Mouse (Mus musculus) liver, adult 2 months (tissue): Measurements from ENCODE around the gene Kif14. TPM values are rescaled to one million over a fixed set of nuclear protein-coding genes. Genes with fewer than 3 reads are reported as not detected.
"Not testable (repeated sequence)": the region's sequence is repeated elsewhere in the genome, so short reads cannot be mapped to it uniquely, and the experiment has no call there.

Experiments
- DNase-seq: peaks from one replicate; pipeline ENCODE4 v3.0.0-alpha.2; 2011; ENCODE audit warnings: low read depth, low spot score; ENCODE audit errors: extremely low read depth
- H3K27ac ChIP-seq: fragments of 200-500 bp; replicated peaks from 2 replicates; pipeline ENCODE4 v1.5.1; 2012; ENCODE audit warnings: low read depth, mild to moderate bottlenecking, control low read depth, inconsistent platforms, low read length; ENCODE audit not compliant: insufficient read depth
- H3K27me3 ChIP-seq: fragments of 200-500 bp; 2 replicates; pipeline ENCODE4 v1.6.1; 2012; ENCODE audit warnings: mild to moderate bottlenecking, moderate library complexity, low read length, inconsistent platforms; ENCODE audit not compliant: control insufficient read depth, insufficient read depth
- H3K36me3 ChIP-seq: fragments of 200-500 bp; 2 replicates; pipeline ENCODE4 v1.6.1; 2012; ENCODE audit warnings: low read length, inconsistent platforms; ENCODE audit not compliant: control insufficient read depth, insufficient read depth
- H3K4me1 ChIP-seq: fragments of 200-500 bp; 2 replicates; pipeline ENCODE4 v1.6.1; 2011; ENCODE audit warnings: low read length; ENCODE audit not compliant: control insufficient read depth, insufficient read depth
- H3K4me3 ChIP-seq: fragments of 200-500 bp; 2 replicates; pipeline ENCODE4 v1.5.1; 2011; ENCODE audit warnings: low read depth, mild to moderate bottlenecking, control low read depth, low read length, moderate library complexity; ENCODE audit not compliant: insufficient read depth
- H3K79me2 ChIP-seq: fragments of 200-500 bp; 2 replicates; pipeline ENCODE4 v1.6.1; 2012; ENCODE audit warnings: inconsistent platforms, mild to moderate bottlenecking, low read length, moderate library complexity; ENCODE audit not compliant: control insufficient read depth, insufficient read depth
- H3K9ac ChIP-seq: fragments of 200-500 bp; 2 replicates; pipeline ENCODE4 v1.6.1; 2012; ENCODE audit warnings: low read depth, mild to moderate bottlenecking, control low read depth, inconsistent platforms, low read length
- CTCF ChIP-seq: fragments of 200-500 bp; IDR thresholded peaks from 2 replicates; pipeline ENCODE4 v1.5.1; 2011; ENCODE audit warnings: low read depth, low read length, control low read depth
- POLR2A ChIP-seq: fragments of 200-500 bp; IDR thresholded peaks from 2 replicates; pipeline ENCODE4 v1.6.1; 2011; ENCODE audit warnings: low read length, control low read depth; ENCODE audit not compliant: insufficient read depth; ENCODE audit errors: extremely low read depth
- WGBS: fragments of 180-500 bp; shearing (Covaris S2); methylation state at CpG from one replicate; pipeline ENCODE4 v1.1.7; 2018; 5-methylcytosine and 5-hydroxymethylcytosine counted together
- polyA plus RNA-seq: library from polyadenylated mRNA; depleted of rRNA; stranded (reverse); fragments of >200 nt; gene quantifications from 2 replicates; pipeline ENCODE4 v1.2.3, GENCODE M21; 2012
- total RNA-seq: library from RNA; depleted of rRNA; stranded (reverse); fragments of >200 nt; gene quantifications from 2 replicates; pipeline ENCODE4 v1.2.3, GENCODE M21; 2014

The Kif14 gene
- total and polyA plus RNA-seq, 2 experiments, result 0.02 to 0.09 TPM

GRCm38 (mm10) chr1:136502936-136503335 lies 36.8 kb downstream of the Kif14 start:
- H3K36me3 ChIP-seq, result no peaks in the 10 kb centered on the region
- no peak for DNase-seq
- TF ChIP-seq CTCF, result no peak
- TF ChIP-seq POLR2A, result no peak
- no peak overlapping the region for H3K4me3 ChIP-seq
- H3K9ac ChIP-seq, result no peak overlapping the region
- 97% methylated on average over 8 of the region's 8 CpGs for WGBS
- no peaks in the 10 kb centered on the region for H3K79me2 ChIP-seq
- no peak overlapping the region for H3K27ac ChIP-seq
- 0 out of 2 replicates have a peak, but pooled peaks cover 2% of the 10 kb centered on the region for H3K4me1 ChIP-seq
- H3K27me3 ChIP-seq, result no peaks in the 10 kb centered on the region

- not testable (repeated sequence) for H3K4me3 ChIP-seq, H3K4me1 ChIP-seq, H3K79me2 ChIP-seq, H3K9ac ChIP-seq, H3K36me3 ChIP-seq, H3K27me3 ChIP-seq
- peak; percentile 88 for DNase-seq
- peak overlapping the region; percentile 36 for H3K27ac ChIP-seq
- 27% methylated on average over 10 of the region's 10 CpGs for WGBS
These were observed 40.1 kb downstream of the Kif14 start for GRCm38 (mm10) chr1:136506255-136506654.

DNA sequence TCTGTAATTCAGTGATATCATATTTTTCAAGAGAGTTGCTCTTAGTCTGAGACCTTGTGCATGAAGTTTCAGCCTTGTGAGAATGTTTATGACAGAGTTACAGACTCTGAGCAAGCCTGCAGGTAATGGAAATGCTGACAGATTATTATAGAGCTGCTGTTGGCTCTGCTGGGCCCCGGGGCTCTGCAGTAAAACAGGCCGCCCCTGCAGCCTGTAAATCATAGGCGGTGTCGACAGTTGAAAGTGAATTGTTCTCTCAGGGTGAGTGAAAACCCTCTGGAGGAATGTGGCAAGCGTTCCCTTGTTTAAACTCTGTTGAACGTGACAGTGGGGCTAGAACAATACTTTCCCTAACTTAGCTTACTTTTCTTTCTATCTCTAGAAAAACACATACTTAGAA lies 46.2 kb downstream of the Kif14 start:
- 89% methylated on average over 6 of the region's 6 CpGs for WGBS
- Histone ChIP-seq H3K4me3 (no peak overlapping the region), H3K27ac (no peak overlapping the region), H3K36me3 (no peaks in the 10 kb centered on the region), H3K79me2 (no peaks in the 10 kb centered on the region), H3K9ac (no peak overlapping the region), H3K27me3 (no peaks in the 10 kb centered on the region), H3K4me1 (no peaks in the 10 kb centered on the region)
- DNase-seq, result no peak
- TF ChIP-seq CTCF, result no peak
- no peak for TF ChIP-seq POLR2A

DNA sequence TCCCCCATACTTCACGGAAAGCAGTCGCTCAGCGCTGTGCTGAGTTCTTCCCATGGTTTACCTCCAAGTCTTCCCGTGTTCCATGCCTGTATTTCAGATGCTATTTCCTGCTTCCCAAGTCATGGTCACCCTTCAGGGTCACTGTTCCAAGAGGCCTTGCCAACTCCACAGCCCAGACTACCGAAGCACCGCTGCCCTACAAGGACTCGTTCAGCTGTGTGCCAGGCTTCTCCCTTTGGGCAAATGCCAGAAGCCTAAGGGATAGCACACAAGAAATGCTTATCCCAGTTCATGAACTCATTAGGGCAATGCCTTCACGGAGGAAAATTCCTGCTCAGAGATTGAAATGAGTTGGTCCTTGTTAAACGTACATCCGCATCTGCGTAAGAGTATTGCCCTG lies 47.0 kb downstream of the Kif14 start:
- no peaks in the 10 kb centered on the region for H3K79me2 ChIP-seq
- H3K4me1 ChIP-seq, result no peaks in the 10 kb centered on the region
- no peak overlapping the region for H3K4me3 ChIP-seq
- DNase-seq, result no peak
- H3K9ac ChIP-seq, result no peak overlapping the region
- no peaks in the 10 kb centered on the region for H3K36me3 ChIP-seq
- H3K27me3 ChIP-seq, result no peaks in the 10 kb centered on the region
- TF ChIP-seq CTCF (no peak), POLR2A (no peak)
- H3K27ac ChIP-seq, result no peak overlapping the region
- WGBS, result 79% methylated on average over 11 of the region's 11 CpGs

DNA sequence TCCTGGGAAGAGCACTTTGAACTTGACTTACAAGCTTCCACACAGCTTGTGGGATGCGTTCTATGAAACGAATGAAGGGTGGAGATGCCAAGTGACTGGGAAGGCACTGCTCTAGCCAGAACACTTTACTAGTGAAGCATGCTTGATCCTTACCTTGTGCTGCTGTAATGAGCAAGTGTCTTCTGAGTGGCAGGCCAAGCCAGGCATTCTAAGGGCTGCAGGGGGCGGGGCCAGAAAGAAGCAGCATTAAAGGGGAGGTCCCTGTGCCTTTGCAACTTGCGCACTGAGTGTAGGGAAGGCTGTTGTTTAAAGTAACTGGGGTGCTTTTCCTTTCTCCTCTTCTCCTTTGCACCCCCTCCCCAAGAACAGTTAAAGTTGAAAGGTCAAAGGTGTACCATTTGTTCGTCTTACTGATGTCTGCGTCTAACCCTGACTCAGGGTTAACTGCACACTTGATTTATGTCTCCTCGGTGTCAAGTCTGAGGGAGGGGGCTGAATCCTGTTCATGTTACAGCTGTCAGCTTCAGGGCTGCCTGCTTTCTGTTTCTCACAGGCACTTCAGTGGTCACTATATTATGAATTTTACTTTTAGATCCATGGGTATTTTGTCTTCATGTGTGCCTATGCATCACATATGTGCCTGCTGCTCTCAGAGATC lies 52.7 kb downstream of the Kif14 start:
- 93% methylated on average over 7 of the region's 7 CpGs for whole genome bisulfite sequencing
- H3K36me3 ChIP-seq, result no peaks in the 10 kb centered on the region
- no peak overlapping the region for H3K27ac ChIP-seq
- DNase-seq, result no peak
- H3K9ac ChIP-seq, result no peak overlapping the region
- TF ChIP-seq CTCF (no peak), POLR2A (no peak)
- no peak overlapping the region for H3K4me3 ChIP-seq
- no peaks in the 10 kb centered on the region for H3K79me2 ChIP-seq
- H3K27me3 ChIP-seq, result no peaks in the 10 kb centered on the region
- H3K4me1 ChIP-seq, result no peaks in the 10 kb centered on the region

DNA sequence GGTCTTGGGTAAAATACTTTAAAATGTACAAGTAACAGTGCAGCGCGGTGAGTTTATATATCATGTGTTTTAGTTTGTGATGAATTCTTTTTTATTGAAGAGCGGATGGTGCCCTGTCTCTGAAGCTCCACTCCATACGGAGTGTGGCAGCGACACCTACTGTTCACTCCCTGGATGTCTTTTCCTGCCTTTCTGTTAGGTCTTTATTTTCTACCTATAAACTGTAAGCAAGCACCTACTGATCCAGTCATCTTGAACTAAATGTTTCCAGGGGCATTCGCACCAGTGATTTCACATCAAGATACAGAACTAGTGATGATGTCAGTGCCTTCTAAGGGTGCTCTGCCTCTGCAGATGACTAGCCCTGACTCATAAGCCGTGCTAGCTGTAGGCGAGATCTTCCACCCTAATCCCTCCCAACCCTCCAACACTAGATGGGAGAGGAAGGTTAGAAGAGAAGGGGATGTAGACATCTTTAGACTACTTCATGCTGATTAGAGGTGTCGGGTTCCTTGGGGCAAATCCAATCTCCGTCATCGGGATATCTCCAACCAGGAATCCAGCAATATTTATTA lies 55.3 kb downstream of the Kif14 start:
- Histone ChIP-seq H3K79me2 (no peaks in the 10 kb centered on the region), H3K4me1 (no peaks in the 10 kb centered on the region), H3K27ac (no peak overlapping the region), H3K27me3 (no peaks in the 10 kb centered on the region), H3K9ac (no peak overlapping the region), H3K36me3 (no peaks in the 10 kb centered on the region), H3K4me3 (no peak overlapping the region)
- TF ChIP-seq POLR2A (no peak), CTCF (peak; percentile 64; the same call in 1 of the 2 replicates)
- DNase-seq, result peak; percentile 41
- 77% methylated on average over 11 of the region's 11 CpGs for WGBS
